Mouse (Mus musculus): ENCODE measurements around the gene Ccdc155. TPM values are rescaled to one million over a fixed set of nuclear protein-coding genes. Genes with fewer than 3 reads are reported as not detected.
A peak's percentile ranks its signal among the peaks of the same experiment; 100 is the strongest.
"Not testable (repeated sequence)": the region's sequence is repeated elsewhere in the genome, so short reads cannot be mapped to it uniquely, and the experiment has no call there.

Ccdc155 gene
- total RNA-seq, 2 experiments from 2014 or later: 2.4 to 2.9 TPM

DNA sequence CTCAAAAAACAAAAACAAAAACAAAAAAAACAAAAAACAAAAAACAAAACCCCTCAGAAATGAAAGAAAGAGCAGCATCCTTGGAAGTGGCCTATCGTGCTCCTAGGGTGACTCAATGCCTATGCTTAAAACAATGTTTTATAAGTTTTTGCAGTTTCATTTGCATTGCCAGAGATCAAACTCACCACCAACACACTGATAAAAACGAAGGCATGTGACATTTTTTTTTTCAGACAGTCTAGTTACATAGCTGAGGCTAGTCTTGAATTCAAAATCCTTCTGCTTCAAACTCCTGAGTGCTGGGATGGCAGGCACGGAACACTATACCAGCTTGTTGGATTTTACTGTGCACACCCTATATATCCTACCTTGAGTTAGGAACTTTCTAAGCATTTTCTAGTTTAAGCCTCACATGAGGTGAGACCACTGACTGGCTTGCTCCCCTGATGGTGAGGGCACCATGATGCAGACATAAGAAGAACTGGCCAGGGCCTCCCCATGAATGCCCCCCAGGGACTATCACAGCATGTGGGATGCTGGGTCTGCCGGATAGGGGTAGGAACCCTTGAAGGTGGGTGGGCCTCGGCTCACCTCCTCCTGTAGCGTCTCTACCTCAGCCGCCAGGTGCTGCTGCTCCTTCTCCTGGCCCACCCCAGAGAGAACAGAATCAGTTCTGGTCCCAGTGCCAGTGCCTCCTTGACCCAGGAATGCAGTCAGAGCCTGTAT lies 11.9 kb downstream of the Ccdc155 start:
- DNase-seq (ENCODE audit: extremely low spot score in 1 of 2, low spot score in 1 of 2): no peak

DNA sequence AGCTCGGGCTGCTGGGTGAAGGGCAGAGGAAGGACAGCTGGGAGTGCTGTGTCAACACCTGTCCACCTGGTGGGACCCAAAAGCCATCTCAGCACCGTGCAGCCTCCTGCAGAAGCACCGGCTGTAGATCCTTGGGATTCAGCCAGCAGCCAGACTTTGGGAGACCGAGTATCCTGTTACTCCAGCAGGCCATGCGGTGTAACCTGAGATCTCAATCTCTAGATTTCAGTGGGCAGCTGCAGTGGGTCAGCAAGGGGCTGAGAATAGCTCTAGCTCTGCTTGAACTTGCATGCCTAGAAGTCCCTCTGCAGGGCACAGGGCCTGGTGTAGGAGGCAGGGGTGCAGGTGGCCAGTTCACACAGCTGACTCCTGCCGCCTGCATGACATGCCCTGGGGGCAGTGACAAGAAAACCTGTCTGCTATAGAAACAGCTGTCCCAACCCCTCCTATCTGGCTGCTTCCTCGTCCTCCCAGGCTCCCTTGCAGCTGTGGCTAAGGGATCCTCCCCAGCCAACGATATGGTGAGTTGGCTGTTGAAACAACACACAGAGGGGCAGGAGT lies 12.8 kb downstream of the Ccdc155 start:
- DNase-seq (ENCODE audit: extremely low spot score in 1 of 2, low spot score in 1 of 2): no peak

GRCm38 (mm10) chr7:45191161-45191560 lies 13.5 kb downstream of the Ccdc155 start:
- no peak for DNase-seq (ENCODE audit: extremely low spot score in 1 of 2, low spot score in 1 of 2)

DNA sequence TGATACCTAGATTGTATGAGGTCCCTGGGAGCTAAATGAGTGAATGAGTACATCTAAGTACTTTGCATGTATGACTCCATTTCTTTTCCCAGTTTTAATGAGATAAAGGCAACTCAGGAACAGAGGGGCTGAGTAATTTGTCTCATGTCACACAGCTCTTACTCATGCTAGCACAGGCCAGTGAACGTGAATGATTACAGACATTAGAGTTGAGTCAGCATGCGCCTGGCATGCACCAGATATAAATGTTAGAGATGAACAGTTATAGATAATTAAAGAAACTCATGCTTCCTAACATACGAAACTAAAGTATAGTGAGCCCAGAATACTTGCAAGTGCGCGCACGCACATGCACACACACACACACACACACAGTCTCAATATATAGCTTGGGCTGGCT lies 14.5 kb downstream of the Ccdc155 start:
- DNase-seq (ENCODE audit: extremely low spot score in 1 of 2, low spot score in 1 of 2): no peak

- no peak for DNase-seq (ENCODE audit: extremely low spot score in 1 of 2, low spot score in 1 of 2)
Measured at GRCm38 (mm10) chr7:45189600-45189999, 15.1 kb downstream of the Ccdc155 start.

DNA sequence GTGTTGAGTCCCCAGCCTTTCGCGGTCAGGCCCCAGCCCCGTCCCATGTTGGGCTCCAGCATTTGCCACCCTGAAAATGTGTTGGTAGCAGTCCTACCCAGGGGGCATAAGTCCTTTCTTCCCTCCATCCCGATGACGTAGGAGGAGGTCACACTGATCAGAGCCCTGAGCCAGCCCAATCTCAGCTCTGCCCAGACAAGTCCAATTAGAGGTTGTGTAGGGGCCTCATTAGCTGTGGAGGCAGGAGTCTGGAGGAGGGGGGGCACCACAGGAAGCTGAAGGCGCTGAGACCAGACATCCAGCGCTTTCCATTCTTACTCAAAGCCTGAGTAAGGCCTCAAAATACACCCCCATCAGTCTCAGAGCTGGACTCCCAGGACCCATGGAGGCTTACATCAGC lies 18.8 kb downstream of the Ccdc155 start:
- no peak for DNase-seq (ENCODE audit: extremely low spot score in 1 of 2, low spot score in 1 of 2)

DNA sequence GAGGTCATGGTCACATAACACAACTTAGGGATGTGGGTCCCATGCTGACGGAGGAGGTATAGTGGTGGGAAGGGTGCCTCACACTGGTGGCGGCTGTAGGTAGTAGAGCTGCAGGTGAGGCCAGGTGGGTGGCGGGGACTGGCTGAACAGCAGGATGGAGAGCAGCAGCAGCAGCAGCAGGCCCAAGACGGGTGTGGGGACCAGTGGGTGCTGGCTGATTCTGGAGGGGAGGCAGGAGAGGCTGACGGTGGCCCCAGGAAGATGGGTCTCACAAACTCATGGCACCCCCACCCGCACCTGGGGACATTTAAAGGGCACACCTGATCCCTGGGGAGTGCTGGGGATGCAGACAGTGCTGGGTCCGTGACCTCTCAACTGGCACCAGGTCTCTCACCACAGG lies 21.0 kb downstream of the Ccdc155 start:
- DNase-seq (ENCODE audit: extremely low spot score in 1 of 2, low spot score in 1 of 2): no peak

DNA sequence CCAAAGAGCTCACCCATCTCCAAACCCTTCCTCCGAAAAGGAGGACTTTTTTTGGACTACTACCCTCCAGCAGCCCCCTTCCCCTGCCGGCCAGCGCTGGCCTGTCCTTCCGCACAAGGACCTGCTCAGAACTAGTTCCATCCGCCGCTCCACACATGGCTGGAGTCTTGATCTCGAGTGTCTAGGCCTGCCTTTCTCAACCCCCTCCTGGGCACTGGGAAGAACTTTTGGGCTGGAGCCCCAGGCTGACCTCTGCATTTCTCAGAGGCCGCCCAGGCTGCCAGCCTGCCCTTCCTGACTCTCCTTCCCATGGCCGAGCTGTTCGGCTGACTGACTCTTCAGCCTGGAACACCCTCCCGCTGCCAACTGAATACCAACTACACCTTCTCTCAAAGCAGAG lies 22.1 kb downstream of the Ccdc155 start:
- DNase-seq (ENCODE audit: extremely low spot score in 1 of 2, low spot score in 1 of 2): no peak

DNA sequence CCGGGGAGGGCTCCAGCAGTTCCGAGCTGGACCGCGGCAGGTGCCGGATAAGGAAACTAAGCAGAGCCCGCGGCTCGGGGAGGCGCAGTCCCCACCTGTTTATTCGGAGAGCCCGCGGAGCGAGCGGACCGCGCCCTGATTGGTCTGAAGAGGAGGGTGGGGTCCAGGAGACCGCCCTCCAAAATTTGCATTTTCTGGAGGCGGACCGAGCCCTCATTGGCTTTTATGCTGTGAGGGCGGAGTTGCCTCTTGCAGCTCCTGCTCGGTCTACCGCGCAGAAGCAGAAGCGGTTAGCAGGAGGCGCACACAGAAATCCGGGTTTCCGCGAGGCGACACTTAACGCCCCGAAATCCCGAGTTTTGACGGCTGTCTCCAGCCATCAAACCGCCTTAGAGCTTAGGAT lies 22.5 kb downstream of the Ccdc155 start:
- DNase-seq (ENCODE audit: extremely low spot score in 1 of 2, low spot score in 1 of 2): peak; percentile 60 to 71

- DNase-seq (ENCODE audit: extremely low spot score in 1 of 2, low spot score in 1 of 2): no peak
Measured at GRCm38 (mm10) chr7:45181540-45181939, 23.2 kb downstream of the Ccdc155 start.

DNA sequence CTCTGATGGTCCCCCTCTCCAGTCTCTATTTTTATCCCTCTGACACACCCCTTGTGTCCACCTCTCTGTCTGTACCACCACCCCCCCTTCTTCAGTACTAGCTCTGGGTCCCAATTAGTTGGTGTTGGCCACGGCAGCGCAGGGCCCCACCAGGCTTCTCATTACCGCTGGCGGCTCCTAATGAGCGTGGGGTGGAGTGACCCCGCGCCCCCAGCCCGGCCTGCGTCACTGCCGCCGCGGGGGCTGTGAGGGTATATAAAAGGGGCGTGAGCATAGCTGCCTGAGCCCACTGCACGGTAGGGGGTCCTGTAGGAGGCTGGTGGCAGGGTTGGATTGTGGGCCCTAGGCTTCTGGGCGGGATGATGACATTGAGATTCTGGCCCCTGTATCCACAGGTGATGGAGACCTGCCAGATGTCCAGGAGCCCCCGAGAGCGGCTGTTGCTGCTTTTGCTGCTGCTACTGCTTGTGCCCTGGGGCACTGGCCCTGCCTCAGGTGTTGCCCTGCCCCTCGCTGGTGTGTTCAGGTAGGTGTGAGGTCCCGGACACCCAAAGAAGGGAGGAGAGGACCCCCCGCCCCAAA lies 23.7 kb downstream of the Ccdc155 start, which contains the start of gene Pth2:
Gene Pth2, plus strand, starts transcription at position 100 of the 582 bp plus-strand sequence.
- no peak for DNase-seq (ENCODE audit: extremely low spot score in 1 of 2, low spot score in 1 of 2)

- no peak for DNase-seq (ENCODE audit: extremely low spot score in 1 of 2, low spot score in 1 of 2)
Measured at GRCm38 (mm10) chr7:45179469-45179868, 25.2 kb downstream of the Ccdc155 start, which contains the start of gene Gfy. Gene Gfy, minus strand, starts transcription at chr7:45179569.

DNA sequence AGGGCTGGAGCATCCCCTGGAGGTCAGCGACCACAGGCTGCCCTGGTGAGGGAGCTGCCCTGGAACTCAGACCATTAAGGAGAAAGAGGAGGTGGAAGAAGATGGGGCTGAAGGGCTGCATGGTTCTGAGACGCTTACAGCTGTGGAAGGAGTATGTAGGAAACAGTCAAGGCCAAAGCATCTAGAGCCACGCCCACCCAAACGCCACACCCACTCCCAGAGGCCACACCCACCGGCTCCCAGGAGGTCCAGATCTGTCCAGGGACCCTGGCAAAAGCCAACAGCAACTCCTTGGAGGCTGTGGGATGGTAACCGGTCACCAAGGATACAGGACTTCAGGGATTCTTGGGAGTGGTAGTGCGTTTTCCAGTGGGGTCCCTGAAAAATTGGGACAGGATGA lies 26.1 kb downstream of the Ccdc155 start:
- DNase-seq (ENCODE audit: extremely low spot score in 1 of 2, low spot score in 1 of 2): no peak

DNA sequence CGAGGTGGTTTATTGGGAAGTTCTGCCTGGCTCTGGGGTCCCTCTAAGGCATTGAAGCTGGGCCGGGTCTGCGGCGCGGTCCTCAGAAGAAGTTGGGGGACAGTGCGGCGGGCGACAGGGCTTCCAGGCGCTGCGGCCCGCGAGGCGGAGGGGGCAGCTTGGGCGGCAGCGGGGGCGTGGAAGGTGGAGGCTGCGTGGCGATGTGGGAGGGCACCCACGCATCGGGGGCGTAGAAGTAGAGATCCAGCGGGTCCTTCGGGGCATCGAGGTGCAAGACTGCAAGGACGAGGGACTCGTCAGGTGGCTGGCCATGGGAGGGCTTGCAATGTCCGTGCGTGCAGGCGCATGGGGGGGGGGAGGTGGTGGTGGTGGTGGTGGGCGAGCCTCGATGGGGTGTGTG lies 28.3 kb downstream of the Ccdc155 start:
- DNase-seq (ENCODE audit: extremely low spot score in 1 of 2, low spot score in 1 of 2): no peak

DNA sequence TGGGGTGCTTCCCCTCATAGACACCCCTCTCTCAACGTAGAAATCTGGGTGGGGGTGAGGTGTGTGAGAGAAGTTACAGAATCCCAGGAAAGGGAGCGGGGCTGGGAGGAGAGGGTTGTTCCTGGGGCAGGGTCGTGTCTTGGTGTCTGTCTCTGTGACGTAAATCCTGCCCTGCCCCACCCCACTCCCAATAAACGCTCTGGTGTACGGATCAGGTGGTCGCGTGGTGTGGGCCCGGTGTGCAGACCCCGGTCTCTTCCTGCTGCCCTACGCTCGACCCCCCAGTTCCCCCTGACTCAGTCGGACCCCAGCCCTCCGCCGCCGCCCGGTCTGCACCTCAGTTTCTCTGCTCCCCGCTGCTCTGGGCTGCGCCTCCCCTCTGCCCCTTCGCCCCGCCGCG lies 28.8 kb downstream of the Ccdc155 start:
- DNase-seq (ENCODE audit: extremely low spot score in 1 of 2, low spot score in 1 of 2): no peak

DNA sequence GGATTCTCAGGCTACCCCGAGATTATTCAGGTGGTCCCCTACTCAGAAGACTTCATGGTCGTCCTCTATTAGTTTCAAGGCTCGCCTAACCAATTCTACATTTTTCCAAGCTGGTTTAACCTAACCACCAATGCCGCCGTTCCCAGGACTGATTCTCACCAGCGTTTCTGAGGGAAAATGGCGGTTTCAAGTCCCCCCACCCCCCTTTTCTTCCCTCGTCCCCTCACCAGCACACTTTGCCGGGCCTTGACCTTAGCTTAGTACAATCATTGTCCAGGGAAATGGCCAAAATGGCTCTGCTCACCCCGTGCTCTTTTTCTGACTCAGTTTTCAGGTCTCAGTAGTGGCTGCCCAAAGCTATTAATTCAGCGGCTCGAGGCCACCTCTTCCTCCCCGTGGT lies 29.3 kb downstream of the Ccdc155 start:
- DNase-seq (ENCODE audit: extremely low spot score in 1 of 2, low spot score in 1 of 2): no peak

- DNase-seq (ENCODE audit: extremely low spot score in 1 of 2, low spot score in 1 of 2): no peak
Measured at GRCm38 (mm10) chr7:45174567-45175280, 30.0 kb downstream of the Ccdc155 start.

DNA sequence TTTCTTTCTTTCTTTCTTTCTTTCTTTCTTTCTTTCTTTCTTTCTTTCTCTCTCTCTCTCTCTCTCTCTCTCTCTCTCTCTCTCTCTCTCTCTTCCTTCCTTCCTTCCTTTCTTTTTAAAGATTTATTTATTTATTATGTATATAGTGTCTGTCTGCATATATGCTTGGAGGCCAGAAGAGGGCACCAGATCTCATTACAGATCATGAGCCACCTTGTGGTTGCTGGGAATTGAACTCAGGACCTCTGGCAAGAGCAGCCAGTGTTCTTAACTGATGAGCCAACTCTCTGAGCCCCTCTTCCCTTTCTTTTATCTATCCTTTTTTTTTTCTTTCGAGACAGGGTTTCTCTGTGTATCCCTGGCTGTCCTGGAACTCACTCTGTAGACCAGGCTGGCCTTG lies 30.9 kb downstream of the Ccdc155 start:
- DNase-seq (ENCODE audit: extremely low spot score in 1 of 2, low spot score in 1 of 2): not testable (repeated sequence)

GRCm38 (mm10) chr7:45172974-45173373 lies 31.7 kb downstream of the Ccdc155 start:
- DNase-seq (ENCODE audit: extremely low spot score in 1 of 2, low spot score in 1 of 2): no peak

DNA sequence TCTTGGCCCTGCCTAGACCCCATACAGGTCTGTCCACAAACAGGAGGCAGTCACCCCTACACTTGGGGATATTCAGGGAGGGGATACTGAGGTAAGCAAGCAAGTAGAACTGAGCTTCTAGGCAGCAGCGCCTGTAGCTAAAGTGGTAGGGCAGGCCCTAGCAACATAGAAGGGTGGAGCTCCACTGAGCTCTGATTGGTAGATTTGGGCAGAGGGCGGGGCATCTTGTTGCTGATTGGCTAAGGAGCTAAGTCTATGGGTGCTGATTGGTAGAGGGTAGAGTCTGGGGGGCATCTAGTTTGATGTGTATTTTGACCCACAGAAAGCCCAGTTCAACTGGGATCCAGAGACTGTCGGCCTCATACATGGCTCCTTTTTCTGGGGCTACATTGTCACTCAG lies 35.2 kb downstream of the Ccdc155 start:
- peak in 1 of 2 experiments; percentile 56 for DNase-seq (ENCODE audit: extremely low spot score in 1 of 2, low spot score in 1 of 2)

DNA sequence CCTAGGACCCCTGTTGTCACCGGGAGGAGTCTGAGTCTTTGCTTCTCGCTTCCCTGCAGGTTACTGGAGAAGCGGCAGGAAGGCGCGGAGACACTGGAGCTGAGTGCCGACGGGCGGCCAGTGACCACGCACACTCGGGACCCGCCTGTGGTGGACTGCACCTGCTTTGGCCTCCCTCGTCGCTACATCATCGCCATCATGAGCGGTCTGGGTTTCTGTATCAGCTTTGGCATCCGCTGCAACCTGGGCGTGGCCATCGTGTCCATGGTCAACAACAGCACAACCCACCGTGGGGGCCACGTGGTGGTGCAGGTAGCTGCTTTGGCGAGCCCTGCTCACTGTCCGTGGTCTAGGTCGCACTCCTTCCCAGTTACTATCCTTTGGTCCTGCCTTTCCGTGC lies 36.0 kb downstream of the Ccdc155 start:
- no peak for DNase-seq (ENCODE audit: extremely low spot score in 1 of 2, low spot score in 1 of 2)
